Mouse (Mus musculus): ENCODE measurements around the gene Itpk1. TPM values are rescaled to one million over a fixed set of nuclear protein-coding genes. Genes with fewer than 3 reads are reported as not detected.

Gene Itpk1
- polyA plus RNA-seq, 1 experiment from 2014 or later: 8.4 TPM

- no peaks in the 10 kb centered on the region for H3K9me3 ChIP-seq (replicated peaks; ENCODE audit: control insufficient read depth, low read length)
- no peak for ATAC-seq (replicated peaks; ENCODE audit: insufficient number of reproducible peaks, low FRiP score, low TSS enrichment, low read depth)
- H3K27me3 ChIP-seq (ENCODE audit: control insufficient read depth, insufficient read depth, low read length): no peaks in the 10 kb centered on the region
- H3K9ac ChIP-seq (replicated peaks; ENCODE audit: low read length): no peak overlapping the region
- H3K36me3 ChIP-seq (replicated peaks; ENCODE audit: control insufficient read depth, insufficient read depth, low read depth, low read length): no peaks in the 10 kb centered on the region
- no peaks in the 10 kb centered on the region; the same call in 1 of the 2 replicates for H3K4me1 ChIP-seq (ENCODE audit: control insufficient read depth, insufficient read depth, low read length)
- 88% methylated on average over 4 of the region's 4 CpGs for WGBS
- no peak overlapping the region for H3K27ac ChIP-seq (replicated peaks; ENCODE audit: low read depth, low read length)
- no peak for DNase-seq (ENCODE audit: low spot score)
- H3K4me2 ChIP-seq (ENCODE audit: low read depth, low read length): no peak overlapping the region
- H3K4me3 ChIP-seq (ENCODE audit: low read depth, low read length): no peak overlapping the region
Observed at GRCm38 (mm10) chr12:102613411-102613810, 91.3 kb downstream of the Itpk1 start.

- Histone ChIP-seq H3K27me3 (ENCODE audit: control insufficient read depth, insufficient read depth, low read length) (no peaks in the 10 kb centered on the region), H3K27ac (replicated peaks; ENCODE audit: low read depth, low read length) (no peak overlapping the region), H3K9ac (replicated peaks; ENCODE audit: low read length) (no peak overlapping the region), H3K4me2 (ENCODE audit: low read depth, low read length) (no peak overlapping the region), H3K4me1 (ENCODE audit: control insufficient read depth, insufficient read depth, low read length) (no peaks in the 10 kb centered on the region; the same call in 1 of the 2 replicates), H3K4me3 (ENCODE audit: low read depth, low read length) (no peak overlapping the region), H3K9me3 (replicated peaks; ENCODE audit: control insufficient read depth, low read length) (no peaks in the 10 kb centered on the region), H3K36me3 (replicated peaks; ENCODE audit: control insufficient read depth, insufficient read depth, low read depth, low read length) (no peaks in the 10 kb centered on the region)
- DNase-seq (ENCODE audit: low spot score) (no peak), ATAC-seq (replicated peaks; ENCODE audit: insufficient number of reproducible peaks, low FRiP score, low TSS enrichment, low read depth) (no peak)
- 96% methylated on average over 1 of the region's 1 CpGs for WGBS
Observed at GRCm38 (mm10) chr12:102612431-102612830, 92.3 kb downstream of the Itpk1 start.

GRCm38 (mm10) chr12:102610927-102611326, 93.8 kb downstream of the Itpk1 start:
- H3K4me1 ChIP-seq (ENCODE audit: control insufficient read depth, insufficient read depth, low read length): no peaks in the 10 kb centered on the region; the same call in 1 of the 2 replicates
- H3K4me2 ChIP-seq (ENCODE audit: low read depth, low read length): no peak overlapping the region
- ATAC-seq (replicated peaks; ENCODE audit: insufficient number of reproducible peaks, low FRiP score, low TSS enrichment, low read depth) (no peak), DNase-seq (ENCODE audit: low spot score) (no peak)
- no peak overlapping the region for H3K9ac ChIP-seq (replicated peaks; ENCODE audit: low read length)
- H3K27ac ChIP-seq (replicated peaks; ENCODE audit: low read depth, low read length): no peak overlapping the region
- no peaks in the 10 kb centered on the region for H3K9me3 ChIP-seq (replicated peaks; ENCODE audit: control insufficient read depth, low read length)
- no peaks in the 10 kb centered on the region for H3K36me3 ChIP-seq (replicated peaks; ENCODE audit: control insufficient read depth, insufficient read depth, low read depth, low read length)
- 86% methylated on average over 8 of the region's 8 CpGs for WGBS
- H3K27me3 ChIP-seq (ENCODE audit: control insufficient read depth, insufficient read depth, low read length): no peaks in the 10 kb centered on the region
- H3K4me3 ChIP-seq (ENCODE audit: low read depth, low read length): no peak overlapping the region

GRCm38 (mm10) chr12:102607808-102608517, 96.8 kb downstream of the Itpk1 start:
- no peaks in the 10 kb centered on the region for H3K36me3 ChIP-seq (replicated peaks; ENCODE audit: control insufficient read depth, insufficient read depth, low read depth, low read length)
- H3K9me3 ChIP-seq (replicated peaks; ENCODE audit: control insufficient read depth, low read length): no peaks in the 10 kb centered on the region
- H3K27me3 ChIP-seq (ENCODE audit: control insufficient read depth, insufficient read depth, low read length): no peaks in the 10 kb centered on the region
- no peaks in the 10 kb centered on the region; the same call in 1 of the 2 replicates for H3K4me1 ChIP-seq (ENCODE audit: control insufficient read depth, insufficient read depth, low read length)
- H3K9ac ChIP-seq (replicated peaks; ENCODE audit: low read length): no peak overlapping the region
- 83% methylated on average over 11 of the region's 11 CpGs for WGBS
- H3K27ac ChIP-seq (replicated peaks; ENCODE audit: low read depth, low read length): no peak overlapping the region
- ATAC-seq (replicated peaks; ENCODE audit: insufficient number of reproducible peaks, low FRiP score, low TSS enrichment, low read depth) (no peak), DNase-seq (ENCODE audit: low spot score) (no peak)
- H3K4me3 ChIP-seq (ENCODE audit: low read depth, low read length): no peak overlapping the region
- H3K4me2 ChIP-seq (ENCODE audit: low read depth, low read length): no peak overlapping the region

GRCm38 (mm10) chr12:102607066-102607465, 97.7 kb downstream of the Itpk1 start:
- Histone ChIP-seq H3K4me2 (ENCODE audit: low read depth, low read length) (no peak overlapping the region), H3K27ac (replicated peaks; ENCODE audit: low read depth, low read length) (no peak overlapping the region), H3K4me1 (ENCODE audit: control insufficient read depth, insufficient read depth, low read length) (no peaks in the 10 kb centered on the region), H3K4me3 (ENCODE audit: low read depth, low read length) (no peak overlapping the region), H3K9ac (replicated peaks; ENCODE audit: low read length) (no peak overlapping the region), H3K9me3 (replicated peaks; ENCODE audit: control insufficient read depth, low read length) (no peaks in the 10 kb centered on the region), H3K36me3 (replicated peaks; ENCODE audit: control insufficient read depth, insufficient read depth, low read depth, low read length) (no peaks in the 10 kb centered on the region), H3K27me3 (ENCODE audit: control insufficient read depth, insufficient read depth, low read length) (no peaks in the 10 kb centered on the region)
- no peak for ATAC-seq (replicated peaks; ENCODE audit: insufficient number of reproducible peaks, low FRiP score, low TSS enrichment, low read depth)
- 91% methylated on average over 8 of the region's 8 CpGs for WGBS
- DNase-seq (ENCODE audit: low spot score): no peak

GRCm38 (mm10) chr12:102605607-102606006, 99.1 kb downstream of the Itpk1 start:
- 79% methylated on average over 6 of the region's 6 CpGs for whole genome bisulfite sequencing
- no peaks in the 10 kb centered on the region for H3K9me3 ChIP-seq (replicated peaks; ENCODE audit: control insufficient read depth, low read length)
- no peaks in the 10 kb centered on the region for H3K36me3 ChIP-seq (replicated peaks; ENCODE audit: control insufficient read depth, insufficient read depth, low read depth, low read length)
- no peak overlapping the region for H3K4me3 ChIP-seq (ENCODE audit: low read depth, low read length)
- H3K9ac ChIP-seq (replicated peaks; ENCODE audit: low read length): no peak overlapping the region
- no peak overlapping the region for H3K4me2 ChIP-seq (ENCODE audit: low read depth, low read length)
- H3K27me3 ChIP-seq (ENCODE audit: control insufficient read depth, insufficient read depth, low read length): no peaks in the 10 kb centered on the region
- no peak overlapping the region for H3K27ac ChIP-seq (replicated peaks; ENCODE audit: low read depth, low read length)
- H3K4me1 ChIP-seq (ENCODE audit: control insufficient read depth, insufficient read depth, low read length): peaks cover 5% of the 10 kb centered on the region
- ATAC-seq (replicated peaks; ENCODE audit: insufficient number of reproducible peaks, low FRiP score, low TSS enrichment, low read depth): no peak
- no peak for DNase-seq (ENCODE audit: low spot score)

- no peak for ATAC-seq (replicated peaks; ENCODE audit: insufficient number of reproducible peaks, low FRiP score, low TSS enrichment, low read depth)
- Histone ChIP-seq H3K4me3 (ENCODE audit: low read depth, low read length) (no peak overlapping the region), H3K4me2 (ENCODE audit: low read depth, low read length) (no peak overlapping the region), H3K9ac (replicated peaks; ENCODE audit: low read length) (peak overlapping the region; percentile 22; the same call in 1 of the 2 replicates), H3K36me3 (replicated peaks; ENCODE audit: control insufficient read depth, insufficient read depth, low read depth, low read length) (no peaks in the 10 kb centered on the region), H3K27me3 (ENCODE audit: control insufficient read depth, insufficient read depth, low read length) (no peaks in the 10 kb centered on the region), H3K4me1 (ENCODE audit: control insufficient read depth, insufficient read depth, low read length) (peaks cover 5% of the 10 kb centered on the region), H3K27ac (replicated peaks; ENCODE audit: low read depth, low read length) (no peak overlapping the region), H3K9me3 (replicated peaks; ENCODE audit: control insufficient read depth, low read length) (no peaks in the 10 kb centered on the region)
- WGBS: 67% methylated on average over 9 of the region's 9 CpGs
- no peak for DNase-seq (ENCODE audit: low spot score)
Observed at GRCm38 (mm10) chr12:102602255-102603041, 102.3 kb downstream of the Itpk1 start.

GRCm38 (mm10) chr12:102601847-102602246, 102.9 kb downstream of the Itpk1 start:
- Histone ChIP-seq H3K36me3 (replicated peaks; ENCODE audit: control insufficient read depth, insufficient read depth, low read depth, low read length) (no peaks in the 10 kb centered on the region), H3K4me2 (ENCODE audit: low read depth, low read length) (no peak overlapping the region), H3K9me3 (replicated peaks; ENCODE audit: control insufficient read depth, low read length) (no peaks in the 10 kb centered on the region), H3K27ac (replicated peaks; ENCODE audit: low read depth, low read length) (no peak overlapping the region), H3K4me3 (ENCODE audit: low read depth, low read length) (no peak overlapping the region), H3K9ac (replicated peaks; ENCODE audit: low read length) (peak overlapping the region; percentile 1), H3K4me1 (ENCODE audit: control insufficient read depth, insufficient read depth, low read length) (peaks cover 5% of the 10 kb centered on the region), H3K27me3 (ENCODE audit: control insufficient read depth, insufficient read depth, low read length) (no peaks in the 10 kb centered on the region)
- WGBS: 17% methylated on average over 8 of the region's 8 CpGs
- DNase-seq (ENCODE audit: low spot score) (peak; percentile 40), ATAC-seq (replicated peaks; ENCODE audit: insufficient number of reproducible peaks, low FRiP score, low TSS enrichment, low read depth) (no peak)

Measured in embryonic facial prominence, embryonic 11.5 days (tissue).